Mouse (Mus musculus) heart, postnatal 0 days (tissue): ENCODE measurements at regions not wholly inside any gene's neighbourhood (a gene's known extent, or its start where the extent isn't known, plus 50 kb on each side); places are given as distances from the start of the nearest gene placed in this dataset.

Experiments used
- CTCF ChIP-seq: IDR thresholded peaks from 2 replicates; pipeline ENCODE4 v1.5.1; 2016; ENCODE audit warnings: antibody characterized with exemption, control low read depth, low read depth
- EP300 ChIP-seq: IDR thresholded peaks from 2 replicates; pipeline ENCODE4 v1.6.1; 2016; ENCODE audit warnings: antibody characterized with exemption, low read depth

DNA sequence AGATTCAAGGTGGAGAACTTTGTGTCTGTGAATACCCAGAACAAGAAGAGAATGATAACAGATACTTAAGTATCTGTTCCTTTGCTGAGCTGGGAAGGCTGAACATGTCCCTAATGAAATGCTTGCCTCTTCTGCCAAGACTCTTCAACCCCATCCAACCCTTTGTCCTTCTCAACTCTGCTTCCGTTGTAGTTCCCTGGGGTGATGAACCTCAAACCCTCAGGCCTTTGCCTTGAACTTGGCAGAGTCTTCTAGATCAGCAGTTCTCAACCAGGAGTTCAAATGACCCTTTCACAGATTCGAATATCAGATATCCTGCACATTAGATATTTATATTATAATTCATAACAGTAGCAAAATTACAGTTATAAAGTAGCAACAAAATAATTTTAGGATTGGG, 192.5 kb upstream of the Tbx3 start:
- TF ChIP-seq CTCF (no peak), EP300 (no peak)
